Mouse (Mus musculus): ENCODE results near the gene Scgb1b24. TPM values are rescaled to one million over a fixed set of nuclear protein-coding genes. Genes with fewer than 3 reads are reported as not detected.

Scgb1b24 gene
- polyA plus RNA-seq (2017; shearing (Covaris generic)): not detected

GRCm38 (mm10) chr7:33743499-33743898, at the start of gene Scgb1b24:
Scgb1b24 (plus strand) TSS chr7:33743799.

GRCm38 (mm10) chr7:33739212-33739611, 4.4 kb upstream of the Scgb1b24 start, which contains the start of gene Scgb2b24:
Scgb2b24 (minus strand) TSS chr7:33739312.

Other genes with a start within 250 kb of the Scgb1b24 start
- gene Scgb2b21, start 223.3 kb upstream of the Scgb1b24 start, polyA plus RNA-seq (2017; shearing (Covaris generic)): not detected
- not detected for gene Scgb2b24, start 4.5 kb upstream of the Scgb1b24 start, polyA plus RNA-seq (2017; shearing (Covaris generic))
- not detected for gene Scgb2b26, start 201.2 kb downstream of the Scgb1b24 start, polyA plus RNA-seq (2017; shearing (Covaris generic))